Mouse (Mus musculus) MEL (cell line): ENCODE measurements around the gene Tarbp1.

Experiments
- CHD2 ChIP-seq: IDR thresholded peaks from 2 replicates; pipeline ENCODE4 v1.6.1; 2011; ENCODE audit warnings: low read length, improper control_type of control experiment
- CTCF ChIP-seq, 3 experiments: IDR thresholded peaks in 2 of 3; conservative IDR thresholded peaks in 1 of 3; 2 replicates each; pipeline ENCODE4 v1.5.1; 2011 to 2012; ENCODE audit warnings: low read length in 3 of 3, low read depth in 2 of 3, mild to moderate bottlenecking in 2 of 3, improper control_type of control experiment in 1 of 3, inconsistent platforms in 1 of 3, mixed read lengths in 1 of 3, moderate library complexity in 1 of 3; ENCODE audit not compliant: control insufficient read depth in 1 of 3, insufficient read depth in 1 of 3, poor library complexity in 1 of 3, severe bottlenecking in 1 of 3
- ELF1 ChIP-seq: IDR thresholded peaks from 2 replicates; pipeline ENCODE4 v1.6.1; 2014; ENCODE audit warnings: low read depth, mild to moderate bottlenecking, inconsistent platforms, low read length, improper control_type of control experiment, moderate library complexity
- EP300 ChIP-seq, 2 experiments: IDR thresholded peaks; 2 replicates each; pipeline ENCODE4 v1.6.1; 2011; ENCODE audit warnings: improper control_type of control experiment in 2 of 2, low read length in 2 of 2, low read depth in 1 of 2, mild to moderate bottlenecking in 1 of 2
- MXI1 ChIP-seq: IDR thresholded peaks from 2 replicates; pipeline ENCODE4 v1.6.1; 2011; ENCODE audit warnings: mild to moderate bottlenecking, low read depth, low read length, improper control_type of control experiment
- NELFE ChIP-seq: IDR thresholded peaks from 2 replicates; pipeline ENCODE4 v1.6.1; 2011; ENCODE audit warnings: low read depth, low read length, improper control_type of control experiment
- NRF1 ChIP-seq: IDR thresholded peaks from 2 replicates; pipeline ENCODE4 v1.6.1; 2014; ENCODE audit warnings: low read depth, mild to moderate bottlenecking, inconsistent platforms, low read length, improper control_type of control experiment, moderate library complexity; ENCODE audit not compliant: poor library complexity, insufficient read depth, severe bottlenecking

GRCm38 (mm10) chr8:126382216-126382615 lies 92.6 kb downstream of the Tarbp1 start:
- no peak for TF ChIP-seq EP300 (IDR thresholded peaks at IDR 0.05; ENCODE audit: low read depth in 1 of 2, low read length in 2 of 2)
- TF ChIP-seq CHD2, result no peak
- no peak for TF ChIP-seq ELF1
- TF ChIP-seq CTCF (IDR thresholded peaks at IDR 0.05 in 2 of 3, conservative IDR thresholded peaks at IDR 0.05 in 1 of 3; ENCODE audit: control insufficient read depth in 1 of 3, insufficient read depth in 1 of 3, low read depth in 2 of 3, low read length in 3 of 3, poor library complexity in 1 of 3, severe bottlenecking in 1 of 3), result no peak
- no peak for TF ChIP-seq NELFE
- TF ChIP-seq MXI1, result no peak
- no peak for TF ChIP-seq NRF1
